Mouse (Mus musculus): Measurements from ENCODE around the gene Lrp6.

DNA sequence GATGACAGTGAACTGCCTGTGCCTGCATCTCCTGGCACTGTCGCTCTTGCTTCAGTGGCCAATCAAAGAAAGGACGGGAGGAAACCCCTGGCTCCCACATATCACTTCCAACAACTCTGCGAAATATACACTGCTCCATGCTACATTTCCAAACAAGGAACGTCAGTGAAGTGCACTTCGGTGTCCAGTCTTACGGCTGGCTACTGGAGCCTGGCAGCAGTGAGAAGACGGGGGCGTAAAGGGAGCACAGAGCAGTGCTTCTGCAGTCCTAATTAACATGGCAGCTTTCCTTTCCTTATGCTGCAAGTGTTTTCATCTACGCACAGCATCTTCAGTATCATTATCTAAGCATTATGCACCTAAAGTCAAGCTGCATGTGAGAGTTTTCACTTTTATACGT lies 45.4 kb downstream of the Lrp6 start:
- no peak for TF ChIP-seq CTCF (IDR thresholded peaks at IDR 0.05; ENCODE audit: insufficient read depth, low read length)
- TF ChIP-seq POLR2A (IDR thresholded peaks at IDR 0.05; ENCODE audit: borderline replicate concordance, extremely low read depth, low read depth, low read length): no peak

All from lung, adult 2 months (tissue).